Mouse (Mus musculus) heart, adult 2 months (tissue): ENCODE results near the gene Slc39a13. TPM values are rescaled to one million over a fixed set of nuclear protein-coding genes. Genes with fewer than 3 reads are reported as not detected.

ENCODE experiments used
- DNase-seq, 2 experiments: peaks; one replicate each; pipeline ENCODE4 v3.0.0; 2021
- H3K27ac ChIP-seq: fragments of 200-600 bp; 2 replicates; pipeline ENCODE4 v1.8.1; 2022
- H3K27me3 ChIP-seq: fragments of 200-500 bp; 2 replicates; pipeline ENCODE4 v1.6.1; 2012; ENCODE audit warnings: mild to moderate bottlenecking, low read length, inconsistent platforms, mixed read lengths; ENCODE audit not compliant: control insufficient read depth, insufficient read depth
- H3K36me3 ChIP-seq: fragments of 200-500 bp; 2 replicates; pipeline ENCODE4 v1.6.1; 2012; ENCODE audit warnings: low read length, inconsistent platforms; ENCODE audit not compliant: control insufficient read depth, insufficient read depth
- H3K4me1 ChIP-seq: fragments of 200-500 bp; 2 replicates; pipeline ENCODE4 v1.6.1; 2011; ENCODE audit warnings: low read length; ENCODE audit not compliant: control insufficient read depth, insufficient read depth
- H3K4me3 ChIP-seq: fragments of 200-600 bp; 2 replicates; pipeline ENCODE4 v1.8.1; 2022
- H3K79me2 ChIP-seq: fragments of 200-500 bp; replicated peaks from 2 replicates; pipeline ENCODE4 v1.6.1; 2012; ENCODE audit warnings: mild to moderate bottlenecking, inconsistent platforms, low read length, moderate library complexity, mixed read lengths; ENCODE audit not compliant: control insufficient read depth, insufficient read depth
- H3K9ac ChIP-seq: fragments of 200-500 bp; 2 replicates; pipeline ENCODE4 v1.6.1; 2012; ENCODE audit warnings: low read depth, mild to moderate bottlenecking, control low read depth, inconsistent platforms, low read length, mixed read lengths
- CTCF ChIP-seq: fragments of 200-600 bp; IDR thresholded peaks from 2 replicates; pipeline ENCODE4 v1.8.1; 2022; ENCODE audit warnings: antibody characterized with exemption, mild to moderate bottlenecking, moderate library complexity
- EP300 ChIP-seq: fragments of 200-500 bp; IDR thresholded peaks from 2 replicates; pipeline ENCODE4 v1.6.1; 2011; ENCODE audit warnings: low read depth, low read length, control low read depth; ENCODE audit not compliant: insufficient read depth
- POLR2A ChIP-seq: fragments of 200-500 bp; IDR thresholded peaks from 2 replicates; pipeline ENCODE4 v1.6.1; 2011; ENCODE audit warnings: mild to moderate bottlenecking, low read depth, low read length, control low read depth; ENCODE audit not compliant: insufficient read depth
- WGBS: fragments of 180-500 bp; shearing (Covaris S2); methylation state at CpG from one replicate; pipeline ENCODE4 v1.1.7; 2018; 5-methylcytosine and 5-hydroxymethylcytosine counted together
- intact Hi-C: fragments of 180-260 bp; cut with DNase I; formaldehyde crosslinking; loops from one replicate; pipeline ENCODE4 v1.15.1; 2025
- polyA plus RNA-seq: library from polyadenylated mRNA; depleted of rRNA; stranded (reverse); fragments of >200 nt; gene quantifications from 2 replicates; pipeline ENCODE4 v1.2.3, GENCODE M21; 2012
- total RNA-seq, 2 experiments: library from RNA; stranded (reverse); gene quantifications; 2 replicates each; pipeline ENCODE4 v1.2.3; 2021

Gene Slc39a13
- total and polyA plus RNA-seq, 3 experiments: 21.1 to 57.3 (median 22.3) TPM

GRCm38 (mm10) chr2:91066455-91066854 lies 3.8 kb downstream of the Slc39a13 start:
- Histone ChIP-seq H3K4me3 (no peak overlapping the region), H3K27me3 (no peaks in the 10 kb centered on the region), H3K4me1 (peaks cover 6% of the 10 kb centered on the region), H3K27ac (no peak overlapping the region), H3K36me3 (0 out of 2 replicates have a peak, but pooled peaks cover 2% of the 10 kb centered on the region), H3K9ac (no peak overlapping the region), H3K79me2 (no peaks in the 10 kb centered on the region)
- DNase-seq: no peak
- 55% methylated on average over 3 of the region's 3 CpGs for WGBS
- TF ChIP-seq CTCF (no peak), EP300 (0 out of 2 replicates have a peak, but pooled peaks have one; percentile 27)
- intact Hi-C loops: loop anchor here (5.0 kb wide), 1 partner anchor 124 kb away; the partner anchor contains the start of gene Celf1

- 0 out of 2 replicates have a peak, but pooled peaks cover 4% of the 10 kb centered on the region for H3K36me3 ChIP-seq
- DNase-seq: peak; percentile 44 to 48
- peaks cover 8% of the 10 kb centered on the region for H3K4me1 ChIP-seq
- intact Hi-C loops: loop anchor here (5.0 kb wide), 1 partner anchor 123 kb away; the partner anchor contains the start of gene Celf1
- no peak overlapping the region for H3K27ac ChIP-seq
- no peak overlapping the region for H3K4me3 ChIP-seq
- TF ChIP-seq CTCF (peak; percentile 78), POLR2A (no peak)
- 50% methylated on average over 3 of the region's 3 CpGs for WGBS
- H3K27me3 ChIP-seq: no peaks in the 10 kb centered on the region
- no peak overlapping the region for H3K9ac ChIP-seq
- no peaks in the 10 kb centered on the region for H3K79me2 ChIP-seq
Measured at GRCm38 (mm10) chr2:91065544-91065943, 4.7 kb downstream of the Slc39a13 start.

GRCm38 (mm10) chr2:91064211-91064610 lies 6.0 kb downstream of the Slc39a13 start:
- Histone ChIP-seq H3K36me3 (0 out of 2 replicates have a peak, but pooled peaks cover 4% of the 10 kb centered on the region), H3K27ac (no peak overlapping the region), H3K27me3 (no peaks in the 10 kb centered on the region), H3K79me2 (no peaks in the 10 kb centered on the region), H3K4me1 (peaks cover 6% of the 10 kb centered on the region), H3K4me3 (no peak overlapping the region), H3K9ac (no peak overlapping the region)
- TF ChIP-seq CTCF (peak; percentile 13; the same call in 1 of the 2 replicates), EP300 (no peak)
- no peak for DNase-seq
- 86% methylated on average over 6 of the region's 6 CpGs for WGBS
- intact Hi-C loops: no loop called here

- 0 out of 2 replicates have a peak, but pooled peaks cover 4% of the 10 kb centered on the region for H3K36me3 ChIP-seq
- no peak overlapping the region for H3K4me3 ChIP-seq
- no peak overlapping the region for H3K27ac ChIP-seq
- H3K9ac ChIP-seq: no peak overlapping the region
- intact Hi-C loops: no loop called here
- no peaks in the 10 kb centered on the region for H3K27me3 ChIP-seq
- no peaks in the 10 kb centered on the region for H3K79me2 ChIP-seq
- 87% methylated on average over 16 of the region's 16 CpGs for WGBS
- TF ChIP-seq EP300: no peak
- TF ChIP-seq POLR2A: no peak
- no peak for TF ChIP-seq CTCF
- DNase-seq: no peak
- H3K4me1 ChIP-seq: peaks cover 6% of the 10 kb centered on the region
Measured at GRCm38 (mm10) chr2:91062779-91063606, 7.2 kb downstream of the Slc39a13 start.

- no peak overlapping the region for H3K9ac ChIP-seq
- no peak overlapping the region; the same call in 1 of the 2 replicates for H3K27ac ChIP-seq
- H3K27me3 ChIP-seq: no peaks in the 10 kb centered on the region
- no peak overlapping the region for H3K4me3 ChIP-seq
- H3K4me1 ChIP-seq: peaks cover 6% of the 10 kb centered on the region
- peak; percentile 63 to 64 for DNase-seq
- TF ChIP-seq CTCF (no peak), POLR2A (no peak), EP300 (no peak)
- WGBS: 31% methylated on average over 6 of the region's 6 CpGs
- H3K36me3 ChIP-seq: 0 out of 2 replicates have a peak, but pooled peaks cover 4% of the 10 kb centered on the region
- H3K79me2 ChIP-seq: no peaks in the 10 kb centered on the region
- intact Hi-C loops: loop anchor here (2.0 kb wide), 2 partner anchors 45 to 195 kb away; no protein-coding TSS in a partner anchor
Measured at GRCm38 (mm10) chr2:91061849-91062481, 8.3 kb downstream of the Slc39a13 start.
